Mouse (Mus musculus) neural tube, embryonic 12.5 days (tissue): ENCODE measurements at regions not wholly inside any gene's neighbourhood (a gene's known extent, or its start where the extent isn't known, plus 50 kb on each side); places are given as distances from the start of the nearest gene placed in this dataset.
A peak's percentile ranks its signal among the peaks of the same experiment; 100 is the strongest.

ENCODE experiments used
- ATAC-seq: fragments of 200-750 bp; cut with Nextera tagmentation; 2 replicates; pipeline ENCODE4 v1.8.0; 2017; ENCODE audit warnings: low read depth, mild to moderate bottlenecking, moderate TSS enrichment, moderate library complexity; ENCODE audit not compliant: low FRiP score
- H3K27ac ChIP-seq: fragments of 300-500 bp; sonication (generic); 2 replicates; pipeline ENCODE4 v1.5.1; 2016
- H3K27me3 ChIP-seq: fragments of 300-500 bp; sonication (generic); replicated peaks from 2 replicates; pipeline ENCODE4 v1.6.1; 2016; ENCODE audit warnings: mild to moderate bottlenecking
- H3K36me3 ChIP-seq: fragments of 300-500 bp; sonication (generic); 2 replicates; pipeline ENCODE4 v1.6.1; 2016; ENCODE audit warnings: mild to moderate bottlenecking
- H3K4me1 ChIP-seq: fragments of 300-500 bp; sonication (generic); 2 replicates; pipeline ENCODE4 v1.6.1; 2016
- H3K4me2 ChIP-seq: fragments of 300-500 bp; sonication (generic); replicated peaks from 2 replicates; pipeline ENCODE4 v1.6.1; 2016; ENCODE audit warnings: mild to moderate bottlenecking
- H3K4me3 ChIP-seq: fragments of 300-500 bp; sonication (generic); 2 replicates; pipeline ENCODE4 v1.5.1; 2016
- H3K9ac ChIP-seq: fragments of 300-500 bp; sonication (generic); 2 replicates; pipeline ENCODE4 v1.6.1; 2016; ENCODE audit warnings: mild to moderate bottlenecking
- H3K9me3 ChIP-seq: fragments of 300-500 bp; sonication (generic); 2 replicates; pipeline ENCODE4 v1.6.1; 2016; ENCODE audit warnings: mild to moderate bottlenecking
- WGBS: fragments of 180-500 bp; shearing (Covaris S2); methylation state at CpG from one replicate; pipeline ENCODE4 v1.1.7; 2016; 5-methylcytosine and 5-hydroxymethylcytosine counted together

- H3K27ac ChIP-seq: no peak overlapping the region
- no peak overlapping the region for H3K4me3 ChIP-seq
- no peak for ATAC-seq
- H3K36me3 ChIP-seq: no peaks in the 10 kb centered on the region
- no peaks in the 10 kb centered on the region for H3K27me3 ChIP-seq
- 92% methylated on average over 6 of the region's 6 CpGs for WGBS
- no peaks in the 10 kb centered on the region for H3K4me1 ChIP-seq
- H3K9ac ChIP-seq: no peak overlapping the region
- H3K4me2 ChIP-seq: no peak overlapping the region
- H3K9me3 ChIP-seq: no peaks in the 10 kb centered on the region
Measured at GRCm38 (mm10) chr9:67610696-67611095, 51.2 kb upstream of the Tln2 start.

GRCm38 (mm10) chr9:67611676-67612075, 52.2 kb upstream of the Tln2 start:
- no peak overlapping the region for H3K4me2 ChIP-seq
- H3K4me1 ChIP-seq: no peaks in the 10 kb centered on the region
- no peak overlapping the region for H3K27ac ChIP-seq
- H3K9ac ChIP-seq: no peak overlapping the region
- no peak overlapping the region for H3K4me3 ChIP-seq
- WGBS: 92% methylated on average over 6 of the region's 6 CpGs
- no peaks in the 10 kb centered on the region for H3K9me3 ChIP-seq
- H3K36me3 ChIP-seq: no peaks in the 10 kb centered on the region
- ATAC-seq: no peak
- H3K27me3 ChIP-seq: no peaks in the 10 kb centered on the region

DNA sequence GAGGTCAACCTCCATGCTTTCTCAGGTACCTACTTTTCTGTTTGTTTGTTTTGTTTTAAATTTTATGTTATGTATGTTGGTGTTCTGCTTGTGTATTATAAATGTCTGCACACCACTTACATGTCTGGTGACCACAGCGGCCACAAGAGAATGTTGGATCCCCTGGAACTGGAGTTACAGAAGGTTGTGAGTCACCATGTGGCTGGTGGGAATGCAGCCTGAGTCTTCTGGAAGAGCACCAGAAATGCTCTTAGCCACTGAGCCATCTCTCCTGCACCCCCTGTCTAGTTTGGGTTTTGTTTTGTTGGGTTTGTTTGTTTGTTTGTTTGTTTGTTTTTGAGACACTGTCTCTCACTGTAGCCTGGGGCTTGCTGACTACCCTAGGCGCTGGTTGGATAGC, 52.6 kb upstream of the Tln2 start:
- no peak for ATAC-seq
- no peaks in the 10 kb centered on the region for H3K27me3 ChIP-seq
- H3K4me1 ChIP-seq: no peaks in the 10 kb centered on the region
- no peak overlapping the region for H3K4me2 ChIP-seq
- no peak overlapping the region for H3K27ac ChIP-seq
- no peaks in the 10 kb centered on the region for H3K9me3 ChIP-seq
- H3K4me3 ChIP-seq: no peak overlapping the region
- no peaks in the 10 kb centered on the region for H3K36me3 ChIP-seq
- 91% methylated on average over 2 of the region's 2 CpGs for WGBS
- no peak overlapping the region for H3K9ac ChIP-seq

- Histone ChIP-seq H3K27ac (no peak overlapping the region), H3K27me3 (no peaks in the 10 kb centered on the region), H3K9ac (no peak overlapping the region), H3K4me3 (no peak overlapping the region), H3K9me3 (no peaks in the 10 kb centered on the region), H3K4me1 (no peaks in the 10 kb centered on the region), H3K36me3 (no peaks in the 10 kb centered on the region), H3K4me2 (no peak overlapping the region)
- no peak for ATAC-seq
- 83% methylated on average over 2 of the region's 2 CpGs for WGBS
Measured at GRCm38 (mm10) chr9:67614068-67614727, 54.7 kb upstream of the Tln2 start.

DNA sequence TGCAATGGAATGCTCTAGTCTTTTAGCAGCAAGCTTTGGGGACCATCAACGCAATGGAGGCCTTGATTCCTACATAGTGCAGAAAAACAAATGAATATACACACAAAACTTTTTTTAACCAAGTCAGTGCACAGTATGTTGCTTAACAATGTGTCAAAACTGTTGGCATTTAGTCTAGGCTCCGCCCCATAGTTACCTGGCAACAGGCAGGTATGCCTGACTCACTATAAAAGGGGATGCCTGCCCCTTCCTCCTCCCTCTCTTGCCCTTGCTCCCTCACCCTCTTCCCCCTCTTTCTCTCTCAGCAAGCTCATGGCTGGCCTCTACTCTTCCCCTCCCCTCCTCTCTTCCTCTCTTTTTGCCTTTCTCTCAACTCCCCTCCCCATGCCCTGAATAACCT, 56.7 kb upstream of the Tln2 start:
- no peak overlapping the region for H3K27ac ChIP-seq
- no peak overlapping the region for H3K9ac ChIP-seq
- no peaks in the 10 kb centered on the region for H3K4me1 ChIP-seq
- ATAC-seq: no peak
- H3K27me3 ChIP-seq: no peaks in the 10 kb centered on the region
- no peaks in the 10 kb centered on the region for H3K9me3 ChIP-seq
- no peaks in the 10 kb centered on the region for H3K36me3 ChIP-seq
- no peak overlapping the region for H3K4me2 ChIP-seq
- 95% methylated on average over 2 of the region's 2 CpGs for WGBS
- H3K4me3 ChIP-seq: no peak overlapping the region

DNA sequence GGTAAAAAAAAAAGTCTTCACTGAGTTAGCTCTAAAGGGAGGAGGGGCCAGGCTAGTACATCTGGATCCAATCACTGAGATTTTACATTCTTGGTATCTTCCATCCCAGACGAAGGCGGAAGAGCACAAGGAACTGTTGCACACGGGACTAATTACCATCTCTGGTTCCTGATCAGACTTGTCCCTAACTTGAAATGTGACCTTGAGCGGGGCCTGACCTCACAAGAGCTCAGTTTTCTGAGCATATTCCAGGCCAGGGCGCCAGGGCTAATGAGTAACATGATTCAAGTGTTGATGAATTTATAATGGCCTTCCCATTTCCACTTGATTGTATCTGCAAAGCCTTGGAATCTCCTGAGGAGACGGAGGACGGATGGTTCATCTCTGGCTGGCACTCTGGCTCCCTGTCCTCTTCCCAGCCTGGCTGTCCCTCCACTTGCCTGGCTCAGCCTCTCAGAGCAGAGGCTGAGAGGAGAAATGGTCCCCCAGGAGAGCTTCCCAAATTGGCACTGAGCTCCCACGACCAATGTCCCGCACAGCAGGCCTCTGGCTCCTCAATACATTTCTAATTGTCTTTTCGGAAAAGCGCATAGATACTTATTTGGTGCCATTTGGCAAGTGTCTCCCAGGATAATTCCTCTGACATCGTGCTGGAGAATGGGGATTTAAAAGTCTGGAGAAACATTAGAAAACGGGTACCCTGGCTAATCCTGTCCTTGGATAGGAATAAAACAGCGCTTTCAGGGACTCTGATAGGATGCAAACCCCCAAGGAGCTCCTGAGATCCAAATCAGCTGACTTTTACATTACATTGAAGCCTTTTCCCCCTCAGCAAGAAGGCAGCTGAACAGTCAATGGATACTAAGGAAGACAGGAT, 58.1 kb upstream of the Tln2 start:
- no peaks in the 10 kb centered on the region for H3K9me3 ChIP-seq
- ATAC-seq: no peak
- no peak overlapping the region for H3K4me3 ChIP-seq
- H3K27me3 ChIP-seq: no peaks in the 10 kb centered on the region
- H3K36me3 ChIP-seq: no peaks in the 10 kb centered on the region
- no peaks in the 10 kb centered on the region for H3K4me1 ChIP-seq
- no peak overlapping the region for H3K9ac ChIP-seq
- no peak overlapping the region for H3K27ac ChIP-seq
- H3K4me2 ChIP-seq: no peak overlapping the region
- 58% methylated on average over 14 of the region's 14 CpGs for WGBS

GRCm38 (mm10) chr9:67620945-67621344, 61.4 kb upstream of the Tln2 start:
- H3K9me3 ChIP-seq: no peaks in the 10 kb centered on the region
- no peak overlapping the region for H3K27ac ChIP-seq
- WGBS: 67% methylated on average over 3 of the region's 3 CpGs
- no peak for ATAC-seq
- H3K4me2 ChIP-seq: no peak overlapping the region
- no peaks in the 10 kb centered on the region for H3K27me3 ChIP-seq
- H3K36me3 ChIP-seq: no peaks in the 10 kb centered on the region
- no peaks in the 10 kb centered on the region for H3K4me1 ChIP-seq
- no peak overlapping the region for H3K4me3 ChIP-seq
- H3K9ac ChIP-seq: no peak overlapping the region

- 89% methylated on average over 2 of the region's 2 CpGs for WGBS
- Histone ChIP-seq H3K9ac (no peak overlapping the region), H3K4me3 (no peak overlapping the region), H3K27me3 (peaks cover 12% of the 10 kb centered on the region), H3K4me1 (peaks cover 12% of the 10 kb centered on the region), H3K27ac (no peak overlapping the region), H3K9me3 (no peaks in the 10 kb centered on the region), H3K4me2 (no peak overlapping the region), H3K36me3 (no peaks in the 10 kb centered on the region)
- ATAC-seq: no peak
Measured at GRCm38 (mm10) chr9:67627196-67627595, 67.7 kb upstream of the Tln2 start.

GRCm38 (mm10) chr9:67629624-67630023, 70.1 kb upstream of the Tln2 start:
- ATAC-seq: no peak
- Histone ChIP-seq H3K36me3 (no peaks in the 10 kb centered on the region), H3K9me3 (no peaks in the 10 kb centered on the region), H3K4me3 (no peak overlapping the region), H3K4me1 (peaks cover 16% of the 10 kb centered on the region), H3K27me3 (peaks cover 18% of the 10 kb centered on the region), H3K9ac (no peak overlapping the region), H3K4me2 (no peak overlapping the region), H3K27ac (no peak overlapping the region)
- 23% methylated on average over 6 of the region's 6 CpGs for WGBS

DNA sequence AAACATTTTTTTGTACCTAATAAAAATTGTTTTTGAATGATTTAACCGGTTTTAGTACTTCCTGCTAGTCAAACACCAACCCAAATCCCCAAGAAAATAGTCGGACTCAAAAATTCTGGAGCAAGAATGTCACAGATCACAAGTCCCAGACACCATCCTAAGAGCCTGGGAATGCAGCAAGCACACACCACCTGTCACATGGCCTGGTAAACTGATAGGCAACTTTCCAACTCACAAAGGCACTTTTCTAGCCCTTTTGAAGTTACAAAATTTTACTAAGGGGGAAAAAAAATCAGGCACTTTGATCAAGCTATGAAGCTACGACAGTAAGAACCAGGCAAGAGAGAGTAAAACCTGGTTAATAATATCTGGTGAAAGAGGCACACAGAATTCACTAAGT, 70.7 kb upstream of the Tln2 start:
- Histone ChIP-seq H3K9me3 (no peaks in the 10 kb centered on the region), H3K4me2 (no peak overlapping the region), H3K27ac (no peak overlapping the region), H3K9ac (no peak overlapping the region), H3K4me3 (no peak overlapping the region), H3K27me3 (peaks cover 18% of the 10 kb centered on the region), H3K36me3 (no peaks in the 10 kb centered on the region), H3K4me1 (peaks cover 16% of the 10 kb centered on the region)
- no peak for ATAC-seq
- 74% methylated on average over 3 of the region's 3 CpGs for WGBS

- Histone ChIP-seq H3K9ac (no peak overlapping the region), H3K27ac (no peak overlapping the region), H3K9me3 (no peaks in the 10 kb centered on the region), H3K4me1 (peaks cover 16% of the 10 kb centered on the region), H3K36me3 (no peaks in the 10 kb centered on the region), H3K4me3 (peak overlapping the region; percentile 61; the same call in 1 of the 2 replicates), H3K27me3 (peaks cover 18% of the 10 kb centered on the region), H3K4me2 (peak overlapping the region; percentile 99)
- 3% methylated on average over 6 of the region's 6 CpGs for WGBS
- no peak for ATAC-seq
Measured at GRCm38 (mm10) chr9:67631741-67632243, 72.3 kb upstream of the Tln2 start.

GRCm38 (mm10) chr9:67632521-67633025, 73.1 kb upstream of the Tln2 start:
- Histone ChIP-seq H3K9ac (peak overlapping the region; percentile 69), H3K9me3 (no peaks in the 10 kb centered on the region), H3K27me3 (peaks cover 18% of the 10 kb centered on the region), H3K27ac (no peak overlapping the region), H3K4me3 (peak overlapping the region; percentile 61), H3K4me1 (peaks cover 16% of the 10 kb centered on the region), H3K36me3 (no peaks in the 10 kb centered on the region), H3K4me2 (peak overlapping the region; percentile 99)
- under 1% methylated on average over 40 of the region's 40 CpGs for WGBS
- ATAC-seq: peak; percentile 73
